In the genomic region with DNA sequence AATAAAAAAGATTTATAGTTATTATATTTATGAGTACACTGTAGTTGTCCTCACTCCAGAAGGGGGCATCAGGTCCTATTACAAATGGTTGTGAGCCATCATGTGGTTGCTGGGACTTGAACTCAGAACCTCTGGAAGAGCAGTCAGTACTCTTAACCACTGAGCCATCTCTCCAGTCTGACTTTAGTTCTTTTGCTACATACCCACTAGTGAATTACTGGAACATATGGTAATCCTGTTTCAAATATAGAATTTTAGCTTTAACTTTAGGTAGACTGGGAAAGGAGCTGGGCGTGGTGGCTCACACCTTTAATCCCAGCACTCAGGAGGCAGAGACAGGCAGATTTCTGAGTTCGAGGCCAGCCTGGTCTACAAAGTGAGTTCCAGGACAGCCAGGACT, we compare ENCODE assay signal across 21 mouse cellular contexts. TPM values are rescaled to one million over a fixed set of nuclear protein-coding genes. Genes with fewer than 3 reads are reported as not detected.
"Had no signal": no experiment of that assay in that cellular context is flagged by ENCODE, and none has a peak within 500 bp of the region (broad histone marks: within the 10 kb centered on the region; RNA-seq: fewer than 3 reads in every experiment).

No protein-coding gene starts in this region.

RNA-seq across cellular contexts. Expression of a gene that starts 46.6 kb away (rescaled TPM):
- total RNA-seq: left cerebral cortex, postnatal 10 days; left cerebral cortex, postnatal 14 days; left cerebral cortex, postnatal 25 days; left cerebral cortex, postnatal 36 days; left cerebral cortex, postnatal 4 days; liver, adult 2 months; megakaryocyte-erythroid progenitor cell, adult 5-6 weeks; monocyte, adult 5-6 weeks had no signal
- polyA plus RNA-seq: limb, embryonic 10.5 days; limb, embryonic 11.5 days; limb, embryonic 12.5 days; liver, adult 2 months; lung, embryonic 14.5 days; lung, embryonic 16.5 days; midbrain, embryonic 10.5 days; midbrain, embryonic 11.5 days; midbrain, embryonic 13.5 days; midbrain, embryonic 14.5 days; midbrain, embryonic 15.5 days; midbrain, embryonic 16.5 days; midbrain, postnatal 0 days; neural tube, embryonic 11.5 days had no signal
